Mouse (Mus musculus): ENCODE data around the gene Capzb. TPM values are rescaled to one million over a fixed set of nuclear protein-coding genes. Genes with fewer than 3 reads are reported as not detected.
A peak's percentile ranks its signal among the peaks of the same experiment; 100 is the strongest.

The Capzb gene
- polyA plus RNA-seq, 1 experiment from 2014 or later, result 399 TPM

GRCm38 (mm10) chr4:139166244-139166643 is 26.5 kb upstream of the Capzb start:
- no peak for ATAC-seq (ENCODE audit: insufficient number of reproducible peaks, low FRiP score, low TSS enrichment, low read depth)
- Histone ChIP-seq H3K4me2 (no peak overlapping the region), H3K27ac (no peak overlapping the region), H3K36me3 (no peaks in the 10 kb centered on the region), H3K9ac (no peak overlapping the region), H3K27me3 (no peaks in the 10 kb centered on the region), H3K4me1 (peaks cover 16% of the 10 kb centered on the region), H3K4me3 (no peak overlapping the region), H3K9me3 (no peaks in the 10 kb centered on the region)
- 76% methylated on average over 8 of the region's 8 CpGs for WGBS

- Histone ChIP-seq H3K27me3 (no peaks in the 10 kb centered on the region), H3K36me3 (no peaks in the 10 kb centered on the region), H3K4me3 (no peak overlapping the region), H3K9ac (no peak overlapping the region), H3K4me2 (no peak overlapping the region), H3K4me1 (peaks cover 16% of the 10 kb centered on the region), H3K27ac (no peak overlapping the region), H3K9me3 (no peaks in the 10 kb centered on the region)
- WGBS, result 36% methylated on average over 8 of the region's 8 CpGs
- ATAC-seq (ENCODE audit: insufficient number of reproducible peaks, low FRiP score, low TSS enrichment, low read depth), result no peak
These were observed 25.6 kb upstream of the Capzb start for GRCm38 (mm10) chr4:139167107-139167506.

- ATAC-seq (ENCODE audit: insufficient number of reproducible peaks, low FRiP score, low TSS enrichment, low read depth), result no peak
- H3K36me3 ChIP-seq, result no peaks in the 10 kb centered on the region
- H3K4me1 ChIP-seq, result peaks cover 16% of the 10 kb centered on the region
- no peak overlapping the region for H3K4me2 ChIP-seq
- H3K27ac ChIP-seq, result no peak overlapping the region
- H3K27me3 ChIP-seq, result no peaks in the 10 kb centered on the region
- no peak overlapping the region for H3K4me3 ChIP-seq
- H3K9me3 ChIP-seq, result no peaks in the 10 kb centered on the region
- no peak overlapping the region for H3K9ac ChIP-seq
- WGBS, result 56% methylated on average over 15 of the region's 15 CpGs
These were observed 23.5 kb upstream of the Capzb start for GRCm38 (mm10) chr4:139168985-139169747.

- Histone ChIP-seq H3K9ac (no peak overlapping the region), H3K36me3 (no peaks in the 10 kb centered on the region), H3K4me1 (peaks cover 21% of the 10 kb centered on the region), H3K27ac (no peak overlapping the region), H3K4me2 (no peak overlapping the region), H3K9me3 (no peaks in the 10 kb centered on the region), H3K27me3 (no peaks in the 10 kb centered on the region), H3K4me3 (no peak overlapping the region)
- ATAC-seq (ENCODE audit: insufficient number of reproducible peaks, low FRiP score, low TSS enrichment, low read depth), result no peak
- 72% methylated on average over 12 of the region's 12 CpGs for WGBS
These were observed 22.9 kb upstream of the Capzb start for GRCm38 (mm10) chr4:139169748-139170279.

GRCm38 (mm10) chr4:139175061-139175971 is 17.4 kb upstream of the Capzb start:
- H3K4me2 ChIP-seq, result peak overlapping the region; percentile 8; the same call in 1 of the 2 replicates
- ATAC-seq (ENCODE audit: insufficient number of reproducible peaks, low FRiP score, low TSS enrichment, low read depth), result no peak

GRCm38 (mm10) chr4:139176023-139176422 is 16.7 kb upstream of the Capzb start:
- no peak for ATAC-seq (ENCODE audit: insufficient number of reproducible peaks, low FRiP score, low TSS enrichment, low read depth)

More at GRCm38 (mm10) chr4:139175061-139175971, 17.4 kb upstream of the Capzb start:
- WGBS, result 39% methylated on average over 20 of the region's 20 CpGs
- peaks cover 19% of the 10 kb centered on the region for H3K4me1 ChIP-seq
- no peak overlapping the region for H3K9ac ChIP-seq
- no peak overlapping the region for H3K4me3 ChIP-seq
- H3K27ac ChIP-seq, result peak overlapping the region; percentile 67
- H3K27me3 ChIP-seq, result no peaks in the 10 kb centered on the region
- no peaks in the 10 kb centered on the region for H3K36me3 ChIP-seq
- no peaks in the 10 kb centered on the region for H3K9me3 ChIP-seq

GRCm38 (mm10) chr4:139177921-139178320 is 14.8 kb upstream of the Capzb start:
- no peak overlapping the region for H3K4me2 ChIP-seq
- no peak overlapping the region for H3K9ac ChIP-seq
- no peaks in the 10 kb centered on the region for H3K9me3 ChIP-seq
- H3K36me3 ChIP-seq, result no peaks in the 10 kb centered on the region
- no peak for ATAC-seq (ENCODE audit: insufficient number of reproducible peaks, low FRiP score, low TSS enrichment, low read depth)
- H3K4me3 ChIP-seq, result no peak overlapping the region
- peaks cover 19% of the 10 kb centered on the region for H3K4me1 ChIP-seq
- H3K27me3 ChIP-seq, result no peaks in the 10 kb centered on the region
- 91% methylated on average over 3 of the region's 3 CpGs for WGBS
- no peak overlapping the region for H3K27ac ChIP-seq

More at GRCm38 (mm10) chr4:139176023-139176422, 16.7 kb upstream of the Capzb start:
- no peak overlapping the region for H3K9ac ChIP-seq
- H3K27me3 ChIP-seq, result no peaks in the 10 kb centered on the region
- peak overlapping the region; percentile 67; the same call in 1 of the 2 replicates for H3K27ac ChIP-seq
- no peak overlapping the region for H3K4me2 ChIP-seq
- no peak overlapping the region for H3K4me3 ChIP-seq
- WGBS, result 41% methylated on average over 6 of the region's 6 CpGs
- peaks cover 19% of the 10 kb centered on the region for H3K4me1 ChIP-seq
- no peaks in the 10 kb centered on the region for H3K9me3 ChIP-seq
- no peaks in the 10 kb centered on the region for H3K36me3 ChIP-seq

GRCm38 (mm10) chr4:139178377-139178776 is 14.3 kb upstream of the Capzb start:
- Histone ChIP-seq H3K27me3 (no peaks in the 10 kb centered on the region), H3K9ac (no peak overlapping the region), H3K9me3 (no peaks in the 10 kb centered on the region), H3K4me2 (no peak overlapping the region), H3K36me3 (no peaks in the 10 kb centered on the region), H3K4me3 (no peak overlapping the region), H3K4me1 (peaks cover 19% of the 10 kb centered on the region), H3K27ac (no peak overlapping the region)
- no peak for ATAC-seq (ENCODE audit: insufficient number of reproducible peaks, low FRiP score, low TSS enrichment, low read depth)
- whole genome bisulfite sequencing, result 96% methylated on average over 11 of the region's 11 CpGs

- no peak overlapping the region for H3K9ac ChIP-seq
- H3K4me3 ChIP-seq, result no peak overlapping the region
- H3K4me1 ChIP-seq, result peaks cover 19% of the 10 kb centered on the region
- no peaks in the 10 kb centered on the region for H3K36me3 ChIP-seq
- no peak for ATAC-seq (ENCODE audit: insufficient number of reproducible peaks, low FRiP score, low TSS enrichment, low read depth)
- no peaks in the 10 kb centered on the region for H3K9me3 ChIP-seq
- 71% methylated on average over 2 of the region's 2 CpGs for WGBS
- H3K27me3 ChIP-seq, result no peaks in the 10 kb centered on the region
- no peak overlapping the region for H3K27ac ChIP-seq
- H3K4me2 ChIP-seq, result no peak overlapping the region
These were observed 13.5 kb upstream of the Capzb start for GRCm38 (mm10) chr4:139179218-139179617.

- no peak; the same call in 1 of the 2 replicates for ATAC-seq (ENCODE audit: insufficient number of reproducible peaks, low FRiP score, low TSS enrichment, low read depth)
- peaks cover 13% of the 10 kb centered on the region for H3K4me1 ChIP-seq
- WGBS, result 63% methylated on average over 17 of the region's 17 CpGs
These were observed 12.7 kb upstream of the Capzb start for GRCm38 (mm10) chr4:139179731-139180625.

GRCm38 (mm10) chr4:139182511-139182910 is 10.2 kb upstream of the Capzb start:
- no peaks in the 10 kb centered on the region for H3K36me3 ChIP-seq
- H3K9me3 ChIP-seq, result no peaks in the 10 kb centered on the region
- no peak overlapping the region for H3K9ac ChIP-seq
- H3K4me3 ChIP-seq, result no peak overlapping the region
- H3K4me1 ChIP-seq, result no peaks in the 10 kb centered on the region
- no peak overlapping the region for H3K4me2 ChIP-seq
- no peak for ATAC-seq (ENCODE audit: insufficient number of reproducible peaks, low FRiP score, low TSS enrichment, low read depth)
- H3K27ac ChIP-seq, result no peak overlapping the region
- H3K27me3 ChIP-seq, result no peaks in the 10 kb centered on the region

More at GRCm38 (mm10) chr4:139179731-139180625, 12.7 kb upstream of the Capzb start:
- H3K9me3 ChIP-seq, result no peaks in the 10 kb centered on the region
- H3K27ac ChIP-seq, result peak overlapping the region; percentile 17; the same call in 1 of the 2 replicates
- H3K36me3 ChIP-seq, result no peaks in the 10 kb centered on the region
- H3K27me3 ChIP-seq, result no peaks in the 10 kb centered on the region
- H3K4me2 ChIP-seq, result no peak overlapping the region
- no peak overlapping the region for H3K4me3 ChIP-seq
- no peak overlapping the region for H3K9ac ChIP-seq
